Mouse (Mus musculus): ENCODE measurements at regions not wholly inside any gene's neighbourhood (a gene's known extent, or its start where the extent isn't known, plus 50 kb on each side); places are given as distances from the start of the nearest gene placed in this dataset.
"Not testable (repeated sequence)": the region's sequence is repeated elsewhere in the genome, so short reads cannot be mapped to it uniquely, and the experiment has no call there.

GRCm38 (mm10) chr7:77200903-77201302, 971.2 kb downstream of the Agbl1 start:
- not testable (repeated sequence) for DNase-seq

DNA sequence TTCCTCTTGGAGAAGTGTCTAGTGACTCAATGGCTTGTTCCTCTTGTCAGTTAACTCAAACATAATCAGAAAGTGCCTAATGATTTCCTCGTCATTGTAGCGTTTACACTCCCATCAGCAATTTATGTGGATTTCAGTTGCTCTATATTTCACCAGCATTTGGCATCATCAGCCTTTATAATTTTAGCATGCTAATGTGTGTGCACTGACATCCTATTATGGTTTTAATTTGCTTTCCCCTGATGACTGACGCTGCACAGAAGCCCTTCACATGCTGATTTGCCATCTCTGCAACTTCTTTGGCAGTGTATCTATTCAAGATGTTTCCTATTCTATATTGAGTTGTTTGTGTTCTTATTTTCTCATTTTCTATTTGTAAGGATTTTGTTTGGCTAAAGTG, 975.9 kb downstream of the Agbl1 start:
- DNase-seq: no peak

GRCm38 (mm10) chr7:77249391-77249790, 1019.7 kb downstream of the Agbl1 start:
- DNase-seq: no peak

GRCm38 (mm10) chr7:77287657-77288056, 1058.0 kb downstream of the Agbl1 start:
- no peak for DNase-seq

- DNase-seq: no peak
Observed at GRCm38 (mm10) chr7:77294984-77295642, 1065.4 kb downstream of the Agbl1 start.

DNA sequence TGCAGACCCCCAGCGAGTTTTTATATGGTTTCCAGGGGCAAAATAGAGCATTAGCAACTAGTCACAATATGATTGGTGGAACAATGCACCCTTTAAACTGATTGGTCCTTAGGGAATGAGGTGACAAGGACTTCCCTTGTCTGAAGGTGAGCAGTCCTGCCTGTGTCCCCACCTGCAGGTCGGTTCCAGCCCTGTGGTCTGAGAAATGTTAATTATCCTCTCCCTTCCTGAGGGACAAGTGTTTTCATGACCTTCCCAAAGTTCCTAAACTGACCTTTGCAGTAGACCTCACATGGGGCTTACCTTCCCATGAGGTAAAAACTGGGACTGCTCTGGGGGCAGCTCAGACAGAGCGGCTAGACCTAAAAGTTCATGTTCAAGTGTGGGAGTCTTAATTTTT, 1073.5 kb downstream of the Agbl1 start:
- DNase-seq: no peak

- no peak for DNase-seq
Observed at GRCm38 (mm10) chr7:77303935-77304334, 1074.2 kb downstream of the Agbl1 start.

GRCm38 (mm10) chr7:77305471-77305870, 1075.8 kb downstream of the Agbl1 start:
- DNase-seq: no peak

DNA sequence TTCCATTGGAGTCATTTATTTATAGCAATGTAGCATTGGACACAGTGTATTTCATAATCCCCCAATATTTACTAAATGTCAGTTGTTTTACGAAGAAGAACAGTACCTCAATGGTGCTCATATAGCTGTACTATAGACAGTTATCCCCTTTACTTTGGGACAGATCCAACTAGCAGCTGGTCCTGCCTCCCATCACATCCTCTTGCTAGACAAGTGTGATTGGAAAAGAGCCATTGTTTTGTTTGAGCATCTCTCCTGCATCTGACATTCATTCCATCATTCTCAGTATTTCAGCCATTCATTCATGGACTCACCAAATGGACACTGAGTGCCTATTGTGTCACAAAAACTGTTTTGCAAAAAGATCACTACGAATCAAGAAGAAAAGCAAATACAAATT, 1082.0 kb downstream of the Agbl1 start:
- no peak for DNase-seq

GRCm38 (mm10) chr7:77325140-77325539, 1095.5 kb downstream of the Agbl1 start:
- DNase-seq: no peak

- no peak for DNase-seq
Observed at GRCm38 (mm10) chr7:77326836-77327235, 1097.1 kb downstream of the Agbl1 start.

- DNase-seq: no peak
Observed at GRCm38 (mm10) chr7:77327516-77327915, 1097.8 kb downstream of the Agbl1 start.

- peak; percentile 39 for DNase-seq
Observed at GRCm38 (mm10) chr7:77338630-77339029, 1108.9 kb downstream of the Agbl1 start.
